Mouse (Mus musculus) neural tube, postnatal 0 days (tissue): Measurements from ENCODE around the gene Ppbp. TPM values are rescaled to one million over a fixed set of nuclear protein-coding genes. Genes with fewer than 3 reads are reported as not detected.

ENCODE experiments used
- microRNA-seq: library from miRNA; unstranded; fragments of <30 nt; microRNA quantifications from one replicate; pipeline ENCODE4, GENCODE M21; 2016
- polyA plus RNA-seq: library from polyadenylated mRNA; unstranded; fragments of >200 nt; fragmentation: Nextera tagmentation; extraction: Ambion mirVana; gene quantifications from 2 replicates; pipeline ENCODE4 v1.2.1, GENCODE M21; 2015

The Ppbp gene
- 0.52 and 0.71 TPM in 2 replicates for polyA plus RNA-seq

GRCm38 (mm10) chr5:90768218-90768617 is at the start of gene Ppbp:
Gene Ppbp (plus strand): TSS chr5:90768518.

GRCm38 (mm10) chr5:90759077-90760065 is 8.9 kb upstream of the Ppbp start, which contains the start of gene Cxcl5:
Gene Cxcl5 (plus strand): TSS chr5:90759360.

GRCm38 (mm10) chr5:90771880-90772653 is 3.7 kb downstream of the Ppbp start, which contains the start of gene Pf4:
Gene Pf4 (plus strand): TSS chr5:90772435.

GRCm38 (mm10) chr5:90785659-90786588 is 17.6 kb downstream of the Ppbp start, which contains the start of gene Cxcl3:
Gene Cxcl3 (plus strand): TSS chr5:90786103.

GRCm38 (mm10) chr5:90794195-90794625 is 25.9 kb downstream of the Ppbp start, which contains the start of gene Cxcl15:
Gene Cxcl15 (plus strand): TSS chr5:90794534.

Small RNA genes lying within 50 kb of the gene (microRNA-seq; reads per million reads assigned to microRNA genes)
- gene Gm24322 = not detected

Other genes starting within 250 kb of the Ppbp start
- not detected in 2 replicates for gene Afm, start 249.6 kb upstream of the Ppbp start, polyA plus RNA-seq
- gene 5830473C10Rik, start 207.4 kb upstream of the Ppbp start, polyA plus RNA-seq = 0.08 and 0.09 TPM in 2 replicates
- gene Rassf6, start 127.9 kb upstream of the Ppbp start, polyA plus RNA-seq = 2.9 and 3.0 TPM in 2 replicates
- gene Cxcl5, start 9.2 kb upstream of the Ppbp start, polyA plus RNA-seq = 0.52 and 0.75 TPM in 2 replicates
- 77.7 and 111 TPM in 2 replicates for gene Pf4, start 3.9 kb downstream of the Ppbp start, polyA plus RNA-seq
- 0.69 and 0.71 TPM in 2 replicates for gene Cxcl3, start 17.6 kb downstream of the Ppbp start, polyA plus RNA-seq
- not detected in 2 replicates for gene Cxcl15, start 26.0 kb downstream of the Ppbp start, polyA plus RNA-seq
- gene Cxcl1, start 122.7 kb downstream of the Ppbp start, polyA plus RNA-seq = 0.86 TPM in 1 of 2 replicates, not detected in the other
- not detected in 2 replicates for gene Cxcl2, start 135.4 kb downstream of the Ppbp start, polyA plus RNA-seq
- gene Mthfd2l, start 162.6 kb downstream of the Ppbp start, polyA plus RNA-seq = 85.9 and 88.7 TPM in 2 replicates